Mouse (Mus musculus): Measurements from ENCODE around the gene Defb20. TPM values are rescaled to one million over a fixed set of nuclear protein-coding genes. Genes with fewer than 3 reads are reported as not detected.

Gene Defb20
- polyA plus RNA-seq (2017; shearing (Covaris generic)) = not detected

DNA sequence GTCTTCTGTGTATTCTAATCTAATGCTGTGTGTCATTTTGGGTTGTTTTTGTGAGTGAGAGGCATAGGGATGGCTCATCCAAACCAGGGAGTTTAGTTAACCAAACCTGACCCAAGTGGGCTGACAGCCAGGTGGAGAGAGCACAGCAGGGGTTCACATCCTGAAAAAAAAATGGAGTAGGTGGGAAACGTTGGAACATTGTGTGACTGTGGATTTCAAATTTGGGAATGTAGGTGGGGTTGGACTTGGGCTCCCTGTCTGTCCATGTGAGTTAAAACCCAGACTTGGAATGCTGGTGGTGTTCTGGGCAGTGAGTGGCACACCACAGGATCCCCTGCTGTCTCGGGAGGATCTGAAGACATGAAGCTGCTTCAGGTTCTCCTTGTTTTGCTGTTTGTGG is at the start of gene Defb20:
TSS of gene Defb20 (plus strand) at position 301 of the 400 bp plus-strand sequence.

GRCm38 (mm10) chr2:152464570-152465150 is 12.2 kb upstream of the Defb20 start, which contains the start of gene Defb23:
TSS of gene Defb23 (minus strand) at chr2:152464620.

DNA sequence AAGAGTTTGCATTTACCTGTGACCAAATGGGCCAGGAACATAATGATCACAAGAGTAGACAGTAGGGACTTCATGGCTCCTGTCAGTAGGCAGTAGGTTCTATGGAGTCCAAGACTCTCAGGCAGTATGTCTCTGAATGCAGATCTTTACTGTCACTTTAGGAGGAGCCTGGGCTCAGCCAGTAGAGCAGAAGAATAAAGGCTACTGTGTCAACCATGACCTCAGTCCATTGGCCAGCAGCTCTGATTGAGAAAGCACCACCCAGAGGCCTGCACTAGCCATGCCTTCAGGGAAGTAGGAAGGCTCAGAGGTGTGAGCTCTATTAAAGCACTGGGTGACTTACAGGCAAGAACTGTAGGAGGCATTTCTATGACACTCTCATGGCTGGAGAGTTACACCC is 13.2 kb downstream of the Defb20 start, which contains the start of gene Defb22:
TSS of gene Defb22 (minus strand) at position 101 of the 400 bp plus-strand sequence.

GRCm38 (mm10) chr2:152511592-152511991 is 34.7 kb downstream of the Defb20 start, which contains the start of gene Defb26:
TSS of gene Defb26 (minus strand) at chr2:152511692.

GRCm38 (mm10) chr2:152517981-152518380 is 41.1 kb downstream of the Defb20 start, which contains the start of gene Defb28:
TSS of gene Defb28 (plus strand) at chr2:152518255.

Other genes with a start within 250 kb of the Defb20 start
- gene Tbc1d20, start 183.2 kb upstream of the Defb20 start, polyA plus RNA-seq (2017; shearing (Covaris generic)) = 60.2 TPM
- 338 TPM for gene Rbck1, start 144.4 kb upstream of the Defb20 start, polyA plus RNA-seq (2017; shearing (Covaris generic))
- 4.6 TPM for gene Trib3, start 133.0 kb upstream of the Defb20 start, polyA plus RNA-seq (2017; shearing (Covaris generic))
- not detected for gene Nrsn2, start 100.4 kb upstream of the Defb20 start, polyA plus RNA-seq (2017; shearing (Covaris generic))
- 1.8 TPM for gene Sox12, start 79.0 kb upstream of the Defb20 start, polyA plus RNA-seq (2017; shearing (Covaris generic))
- gene Zcchc3, start 62.0 kb upstream of the Defb20 start, polyA plus RNA-seq (2017; shearing (Covaris generic)) = 2.6 TPM
- gene 6820408C15Rik, start 61.5 kb upstream of the Defb20 start, polyA plus RNA-seq (2017; shearing (Covaris generic)) = 0.14 TPM
- not detected for gene Defb23, start 12.4 kb upstream of the Defb20 start, polyA plus RNA-seq (2017; shearing (Covaris generic))
- gene Defb22, start 13.1 kb downstream of the Defb20 start, polyA plus RNA-seq (2017; shearing (Covaris generic)) = not detected
- not detected for gene Defb26, start 34.6 kb downstream of the Defb20 start, polyA plus RNA-seq (2017; shearing (Covaris generic))
- not detected for gene Defb28, start 41.2 kb downstream of the Defb20 start, polyA plus RNA-seq (2017; shearing (Covaris generic))
- gene Defb29, start 63.0 kb downstream of the Defb20 start, polyA plus RNA-seq (2017; shearing (Covaris generic)) = not detected
- gene Gm17416, start 92.3 kb downstream of the Defb20 start, polyA plus RNA-seq (2017; shearing (Covaris generic)) = not detected
- gene Defb21, start 95.7 kb downstream of the Defb20 start, polyA plus RNA-seq (2017; shearing (Covaris generic)) = not detected
- gene Defb19, start 103.2 kb downstream of the Defb20 start, polyA plus RNA-seq (2017; shearing (Covaris generic)) = not detected
- gene Defb45, start 122.3 kb downstream of the Defb20 start, polyA plus RNA-seq (2017; shearing (Covaris generic)) = not detected
- gene Defb36, start 127.3 kb downstream of the Defb20 start, polyA plus RNA-seq (2017; shearing (Covaris generic)) = not detected
- not detected for gene Defb25, start 146.0 kb downstream of the Defb20 start, polyA plus RNA-seq (2017; shearing (Covaris generic))
- gene Rem1, start 149.9 kb downstream of the Defb20 start, polyA plus RNA-seq (2017; shearing (Covaris generic)) = not detected
- 223 TPM for gene H13, start 192.4 kb downstream of the Defb20 start, polyA plus RNA-seq (2017; shearing (Covaris generic))
- 5.3 TPM for gene Mcts2, start 210.0 kb downstream of the Defb20 start, polyA plus RNA-seq (2017; shearing (Covaris generic))